Mouse (Mus musculus): ENCODE data around the gene Cd3e. TPM values are rescaled to one million over a fixed set of nuclear protein-coding genes. Genes with fewer than 3 reads are reported as not detected.

Gene Cd3e
- polyA plus RNA-seq, 1 experiment from 2014 or later: not detected

- Histone ChIP-seq H3K4me3 (ENCODE audit: low read length) (no peak overlapping the region), H3K9me3 (ENCODE audit: control insufficient read depth, low read length) (no peaks in the 10 kb centered on the region), H3K4me1 (ENCODE audit: control insufficient read depth, insufficient read depth, low read length) (no peaks in the 10 kb centered on the region), H3K4me2 (replicated peaks; ENCODE audit: low read depth, low read length) (no peak overlapping the region), H3K36me3 (ENCODE audit: control insufficient read depth, insufficient read depth, low read length) (no peaks in the 10 kb centered on the region), H3K27ac (ENCODE audit: low read depth, low read length) (no peak overlapping the region), H3K27me3 (ENCODE audit: control insufficient read depth, insufficient read depth, low read length) (no peaks in the 10 kb centered on the region), H3K9ac (ENCODE audit: low read depth, low read length) (no peak overlapping the region)
- WGBS: 68% methylated on average over 8 of the region's 8 CpGs
- ATAC-seq (ENCODE audit: low FRiP score, low TSS enrichment): no peak
These were observed 17.9 kb upstream of the Cd3e start for GRCm38 (mm10) chr9:45027376-45027775.

GRCm38 (mm10) chr9:45024187-45024586, 14.8 kb upstream of the Cd3e start:
- no peak overlapping the region for H3K4me2 ChIP-seq (replicated peaks; ENCODE audit: low read depth, low read length)
- no peaks in the 10 kb centered on the region for H3K4me1 ChIP-seq (ENCODE audit: control insufficient read depth, insufficient read depth, low read length)
- H3K9me3 ChIP-seq (ENCODE audit: control insufficient read depth, low read length): no peaks in the 10 kb centered on the region
- no peak overlapping the region for H3K9ac ChIP-seq (ENCODE audit: low read depth, low read length)
- no peak overlapping the region for H3K4me3 ChIP-seq (ENCODE audit: low read length)
- H3K36me3 ChIP-seq (ENCODE audit: control insufficient read depth, insufficient read depth, low read length): no peaks in the 10 kb centered on the region
- H3K27me3 ChIP-seq (ENCODE audit: control insufficient read depth, insufficient read depth, low read length): no peaks in the 10 kb centered on the region
- H3K27ac ChIP-seq (ENCODE audit: low read depth, low read length): no peak overlapping the region
- WGBS: 86% methylated on average over 2 of the region's 2 CpGs
- no peak for ATAC-seq (ENCODE audit: low FRiP score, low TSS enrichment)

- no peak overlapping the region for H3K9ac ChIP-seq (ENCODE audit: low read depth, low read length)
- no peaks in the 10 kb centered on the region for H3K4me1 ChIP-seq (ENCODE audit: control insufficient read depth, insufficient read depth, low read length)
- H3K4me2 ChIP-seq (replicated peaks; ENCODE audit: low read depth, low read length): no peak overlapping the region
- ATAC-seq (ENCODE audit: low FRiP score, low TSS enrichment): no peak
- no peaks in the 10 kb centered on the region for H3K36me3 ChIP-seq (ENCODE audit: control insufficient read depth, insufficient read depth, low read length)
- H3K27ac ChIP-seq (ENCODE audit: low read depth, low read length): no peak overlapping the region
- WGBS: 63% methylated on average over 3 of the region's 3 CpGs
- no peak overlapping the region for H3K4me3 ChIP-seq (ENCODE audit: low read length)
- no peaks in the 10 kb centered on the region for H3K9me3 ChIP-seq (ENCODE audit: control insufficient read depth, low read length)
- H3K27me3 ChIP-seq (ENCODE audit: control insufficient read depth, insufficient read depth, low read length): no peaks in the 10 kb centered on the region
These were observed 14.2 kb upstream of the Cd3e start for GRCm38 (mm10) chr9:45023638-45024037.

GRCm38 (mm10) chr9:45022800-45023199, 13.4 kb upstream of the Cd3e start:
- ATAC-seq (ENCODE audit: low FRiP score, low TSS enrichment): no peak
- Histone ChIP-seq H3K4me3 (ENCODE audit: low read length) (no peak overlapping the region), H3K36me3 (ENCODE audit: control insufficient read depth, insufficient read depth, low read length) (no peaks in the 10 kb centered on the region), H3K9me3 (ENCODE audit: control insufficient read depth, low read length) (no peaks in the 10 kb centered on the region), H3K4me1 (ENCODE audit: control insufficient read depth, insufficient read depth, low read length) (no peaks in the 10 kb centered on the region), H3K27me3 (ENCODE audit: control insufficient read depth, insufficient read depth, low read length) (no peaks in the 10 kb centered on the region), H3K4me2 (replicated peaks; ENCODE audit: low read depth, low read length) (no peak overlapping the region), H3K9ac (ENCODE audit: low read depth, low read length) (no peak overlapping the region), H3K27ac (ENCODE audit: low read depth, low read length) (no peak overlapping the region)
- 8% methylated on average over 3 of the region's 3 CpGs for WGBS

GRCm38 (mm10) chr9:45018031-45018430, 8.6 kb upstream of the Cd3e start:
- no peaks in the 10 kb centered on the region for H3K27me3 ChIP-seq (ENCODE audit: control insufficient read depth, insufficient read depth, low read length)
- H3K27ac ChIP-seq (ENCODE audit: low read depth, low read length): no peak overlapping the region
- H3K36me3 ChIP-seq (ENCODE audit: control insufficient read depth, insufficient read depth, low read length): no peaks in the 10 kb centered on the region
- H3K4me1 ChIP-seq (ENCODE audit: control insufficient read depth, insufficient read depth, low read length): no peaks in the 10 kb centered on the region
- ATAC-seq (ENCODE audit: low FRiP score, low TSS enrichment): no peak
- H3K9ac ChIP-seq (ENCODE audit: low read depth, low read length): no peak overlapping the region
- H3K9me3 ChIP-seq (ENCODE audit: control insufficient read depth, low read length): no peaks in the 10 kb centered on the region
- no peak overlapping the region for H3K4me3 ChIP-seq (ENCODE audit: low read length)
- 75% methylated on average over 11 of the region's 11 CpGs for WGBS
- no peak overlapping the region for H3K4me2 ChIP-seq (replicated peaks; ENCODE audit: low read depth, low read length)

- Histone ChIP-seq H3K9me3 (ENCODE audit: control insufficient read depth, low read length) (no peaks in the 10 kb centered on the region), H3K27ac (ENCODE audit: low read depth, low read length) (no peak overlapping the region), H3K36me3 (ENCODE audit: control insufficient read depth, insufficient read depth, low read length) (no peaks in the 10 kb centered on the region), H3K4me1 (ENCODE audit: control insufficient read depth, insufficient read depth, low read length) (no peaks in the 10 kb centered on the region), H3K4me3 (ENCODE audit: low read length) (no peak overlapping the region), H3K9ac (ENCODE audit: low read depth, low read length) (no peak overlapping the region; the same call in 1 of the 2 replicates), H3K4me2 (replicated peaks; ENCODE audit: low read depth, low read length) (no peak overlapping the region), H3K27me3 (ENCODE audit: control insufficient read depth, insufficient read depth, low read length) (no peaks in the 10 kb centered on the region)
- ATAC-seq (ENCODE audit: low FRiP score, low TSS enrichment): no peak
- 51% methylated on average over 3 of the region's 3 CpGs for WGBS
These were observed 6.4 kb upstream of the Cd3e start for GRCm38 (mm10) chr9:45015841-45016240.

GRCm38 (mm10) chr9:45014879-45015278, 5.5 kb upstream of the Cd3e start:
- H3K27ac ChIP-seq (ENCODE audit: low read depth, low read length): no peak overlapping the region
- H3K27me3 ChIP-seq (ENCODE audit: control insufficient read depth, insufficient read depth, low read length): no peaks in the 10 kb centered on the region
- H3K4me1 ChIP-seq (ENCODE audit: control insufficient read depth, insufficient read depth, low read length): no peaks in the 10 kb centered on the region
- no peaks in the 10 kb centered on the region for H3K9me3 ChIP-seq (ENCODE audit: control insufficient read depth, low read length)
- ATAC-seq (ENCODE audit: low FRiP score, low TSS enrichment): no peak
- H3K4me2 ChIP-seq (replicated peaks; ENCODE audit: low read depth, low read length): no peak overlapping the region
- no peak overlapping the region for H3K9ac ChIP-seq (ENCODE audit: low read depth, low read length)
- H3K4me3 ChIP-seq (ENCODE audit: low read length): no peak overlapping the region
- H3K36me3 ChIP-seq (ENCODE audit: control insufficient read depth, insufficient read depth, low read length): no peaks in the 10 kb centered on the region
- WGBS: 53% methylated on average over 2 of the region's 2 CpGs

- ATAC-seq (ENCODE audit: low FRiP score, low TSS enrichment): no peak
- no peaks in the 10 kb centered on the region for H3K9me3 ChIP-seq (ENCODE audit: control insufficient read depth, low read length)
- 44% methylated on average over 6 of the region's 6 CpGs for WGBS
These were observed 1.9 kb upstream of the Cd3e start for GRCm38 (mm10) chr9:45011291-45011690.

GRCm38 (mm10) chr9:45010461-45010860, 1.0 kb upstream of the Cd3e start:
- Histone ChIP-seq H3K36me3 (ENCODE audit: control insufficient read depth, insufficient read depth, low read length) (no peaks in the 10 kb centered on the region), H3K9me3 (ENCODE audit: control insufficient read depth, low read length) (no peaks in the 10 kb centered on the region), H3K4me2 (replicated peaks; ENCODE audit: low read depth, low read length) (no peak overlapping the region), H3K9ac (ENCODE audit: low read depth, low read length) (no peak overlapping the region), H3K27ac (ENCODE audit: low read depth, low read length) (no peak overlapping the region), H3K4me3 (ENCODE audit: low read length) (no peak overlapping the region), H3K4me1 (ENCODE audit: control insufficient read depth, insufficient read depth, low read length) (no peaks in the 10 kb centered on the region), H3K27me3 (ENCODE audit: control insufficient read depth, insufficient read depth, low read length) (no peaks in the 10 kb centered on the region)
- no peak for ATAC-seq (ENCODE audit: low FRiP score, low TSS enrichment)
- 68% methylated on average over 4 of the region's 4 CpGs for WGBS

More at GRCm38 (mm10) chr9:45011291-45011690, 1.9 kb upstream of the Cd3e start:
- Histone ChIP-seq H3K4me2 (replicated peaks; ENCODE audit: low read depth, low read length) (no peak overlapping the region), H3K27ac (ENCODE audit: low read depth, low read length) (no peak overlapping the region), H3K36me3 (ENCODE audit: control insufficient read depth, insufficient read depth, low read length) (no peaks in the 10 kb centered on the region), H3K27me3 (ENCODE audit: control insufficient read depth, insufficient read depth, low read length) (no peaks in the 10 kb centered on the region), H3K9ac (ENCODE audit: low read depth, low read length) (no peak overlapping the region), H3K4me1 (ENCODE audit: control insufficient read depth, insufficient read depth, low read length) (no peaks in the 10 kb centered on the region), H3K4me3 (ENCODE audit: low read length) (no peak overlapping the region)

- Histone ChIP-seq H3K9me3 (ENCODE audit: control insufficient read depth, low read length) (no peaks in the 10 kb centered on the region), H3K4me3 (ENCODE audit: low read length) (no peak overlapping the region), H3K4me2 (replicated peaks; ENCODE audit: low read depth, low read length) (no peak overlapping the region), H3K27ac (ENCODE audit: low read depth, low read length) (no peak overlapping the region), H3K36me3 (ENCODE audit: control insufficient read depth, insufficient read depth, low read length) (no peaks in the 10 kb centered on the region), H3K27me3 (ENCODE audit: control insufficient read depth, insufficient read depth, low read length) (no peaks in the 10 kb centered on the region), H3K4me1 (ENCODE audit: control insufficient read depth, insufficient read depth, low read length) (no peaks in the 10 kb centered on the region), H3K9ac (ENCODE audit: low read depth, low read length) (no peak overlapping the region)
- no peak for ATAC-seq (ENCODE audit: low FRiP score, low TSS enrichment)
- 77% methylated on average over 4 of the region's 4 CpGs for WGBS
These were observed 1.1 kb downstream of the Cd3e start for GRCm38 (mm10) chr9:45008342-45008741.

Measured in kidney, embryonic 14.5 days (tissue).